Mouse (Mus musculus) megakaryocyte-erythroid progenitor cell, adult 5-6 weeks (primary cell): ENCODE data around the gene Cdyl. TPM values are rescaled to one million over a fixed set of nuclear protein-coding genes. Genes with fewer than 3 reads are reported as not detected.

Source experiments
- ATAC-seq: replicated peaks from 2 replicates; pipeline ENCODE4 v1.8.0; 2016; ENCODE audit warnings: mild to moderate bottlenecking, inconsistent platforms; ENCODE audit not compliant: severe bottlenecking, poor library complexity, low FRiP score, low TSS enrichment
- total RNA-seq, 2 experiments: library from RNA; stranded (forward) in 1 of 2; stranded (reverse) in 1 of 2; fragments of 200-1000, 215-1000 nt in 1 of 2; fragments of >200 nt in 1 of 2; fragmentation: Nextera tagmentation in 1 of 2; gene quantifications; 2 replicates each; pipeline ENCODE4 v1.2.3; 2014 to 2017

Gene Cdyl
- total RNA-seq (2014; fragmentation: Nextera tagmentation) (23.7 and 25.9 TPM in 2 replicates), total RNA-seq (2017) (19.4 and 20.3 TPM in 2 replicates)

DNA sequence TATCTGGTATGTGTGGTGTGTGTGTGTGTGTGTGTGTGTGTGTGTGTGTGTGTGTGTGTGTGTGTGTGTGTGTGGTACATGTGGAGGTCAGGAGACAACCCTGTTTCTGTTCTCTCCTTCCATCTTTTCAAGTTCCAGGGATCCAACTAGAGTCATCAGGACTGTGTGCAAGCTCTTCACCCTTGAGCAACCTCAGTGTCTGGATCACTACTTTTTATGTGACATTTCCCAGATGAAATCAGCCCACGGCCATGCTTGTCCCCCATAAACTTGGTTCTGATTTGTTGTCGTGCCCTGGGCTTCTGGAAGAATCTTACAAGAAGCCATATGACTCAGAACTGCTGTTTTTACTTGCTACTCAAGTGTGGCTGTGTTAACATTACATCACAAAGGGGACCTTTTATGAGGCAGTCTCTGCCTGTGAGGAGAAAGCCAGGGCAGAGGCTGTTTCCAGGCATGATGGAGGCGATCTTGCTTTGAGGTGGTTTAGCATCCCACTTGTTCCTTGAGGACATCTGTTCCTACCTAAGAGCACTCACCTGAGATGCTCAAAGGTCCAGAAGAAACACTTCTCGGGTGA is at the start of gene Cdyl:
Cdyl (plus strand) TSS at position 428 of the 580 bp plus-strand sequence.
- no peak for ATAC-seq

DNA sequence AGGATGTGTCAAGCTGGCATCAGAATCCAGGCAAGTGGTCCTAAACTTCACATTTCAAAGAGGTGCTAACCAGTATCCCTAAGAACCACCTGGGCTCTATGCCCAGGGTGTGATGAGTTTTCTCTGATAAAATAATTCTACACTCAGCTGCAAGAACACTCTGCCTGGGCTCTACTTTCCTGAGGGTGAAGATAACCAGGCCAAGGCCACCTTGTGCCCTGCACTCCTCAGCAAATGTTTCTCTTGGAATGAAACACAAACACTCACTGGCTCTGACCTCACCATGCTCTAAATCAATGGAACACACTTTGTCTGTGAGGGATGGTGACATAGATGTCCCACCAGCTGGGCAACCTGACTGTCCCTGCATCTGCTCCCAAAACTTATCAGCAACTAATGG is 48.9 kb upstream of the Cdyl start:
- peak; percentile 66 for ATAC-seq

DNA sequence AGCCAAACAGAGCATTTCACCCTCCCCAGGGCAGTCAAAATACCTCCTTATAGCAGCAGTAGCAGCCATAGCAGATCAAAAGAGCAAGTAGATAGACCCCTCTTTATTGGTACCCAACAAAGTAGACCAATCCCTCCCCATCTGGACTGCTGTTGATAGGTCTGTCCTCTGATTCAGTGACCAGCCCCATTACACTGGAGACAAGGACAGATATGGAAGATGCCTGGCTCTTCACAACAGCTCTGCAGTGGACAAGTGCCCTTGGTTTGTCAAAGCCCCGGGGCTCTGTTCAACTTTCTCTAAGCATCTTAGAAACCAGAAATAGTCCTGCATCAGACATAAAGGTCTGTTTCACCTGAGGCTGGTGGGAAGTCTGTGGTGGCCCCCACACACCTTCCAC is 47.1 kb upstream of the Cdyl start:
- no peak for ATAC-seq

DNA sequence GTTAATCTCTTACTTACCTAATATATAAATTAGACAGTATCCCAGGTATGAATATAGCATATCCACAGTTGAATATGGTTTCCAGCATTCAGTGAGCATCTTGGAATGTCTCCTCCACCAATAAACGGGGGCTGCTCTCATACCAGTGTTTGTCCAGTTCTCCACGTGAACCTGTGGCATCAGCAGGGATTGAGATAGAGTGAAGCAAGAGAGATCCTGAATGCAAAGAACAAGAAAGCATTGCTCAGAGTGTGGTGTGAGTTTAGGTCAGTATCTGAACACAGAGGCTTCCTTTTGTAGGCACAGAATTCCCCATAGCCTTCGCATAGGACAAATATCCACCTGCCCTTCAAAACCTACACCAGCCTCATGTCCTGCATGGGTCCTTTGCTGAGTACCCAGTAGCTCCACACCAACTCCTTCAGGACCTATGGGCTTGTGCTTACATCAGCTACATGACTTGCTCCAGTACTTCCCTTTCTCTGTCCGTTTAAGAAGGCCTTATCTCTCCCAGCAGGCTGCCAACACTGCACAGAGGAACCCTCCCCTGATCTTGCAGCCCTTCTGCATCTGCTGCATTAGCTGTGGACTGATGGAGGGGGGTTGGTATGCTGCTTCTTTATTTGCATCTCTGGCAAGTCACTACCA is 44.7 kb upstream of the Cdyl start:
- ATAC-seq: peak; percentile 95

DNA sequence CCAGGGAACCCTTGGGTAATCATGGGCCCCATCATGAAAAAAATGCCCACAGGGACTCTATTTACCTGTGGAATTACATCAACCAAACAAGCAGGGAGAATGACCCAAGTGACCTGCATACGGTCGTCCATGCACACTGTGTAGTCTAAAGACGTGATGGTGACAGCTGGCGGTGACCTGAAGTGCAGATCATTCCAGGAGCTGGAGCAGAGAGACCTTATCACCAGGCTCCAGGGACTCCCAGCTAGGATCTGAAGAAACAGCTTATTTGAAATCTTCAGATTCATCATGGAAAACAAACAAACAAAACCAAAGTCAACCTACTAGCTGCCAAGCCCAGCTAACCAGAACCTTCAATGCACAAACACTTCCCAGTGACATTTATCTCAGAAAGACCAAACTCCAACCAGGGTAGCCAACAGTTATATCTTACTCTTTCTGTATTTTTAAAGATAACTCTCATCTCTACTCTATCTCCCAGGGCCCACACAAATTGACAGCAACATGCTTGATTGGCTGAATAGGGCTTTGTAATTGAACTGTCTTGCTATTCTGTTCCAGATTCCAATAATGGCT is 43.0 kb upstream of the Cdyl start:
- ATAC-seq: no peak

DNA sequence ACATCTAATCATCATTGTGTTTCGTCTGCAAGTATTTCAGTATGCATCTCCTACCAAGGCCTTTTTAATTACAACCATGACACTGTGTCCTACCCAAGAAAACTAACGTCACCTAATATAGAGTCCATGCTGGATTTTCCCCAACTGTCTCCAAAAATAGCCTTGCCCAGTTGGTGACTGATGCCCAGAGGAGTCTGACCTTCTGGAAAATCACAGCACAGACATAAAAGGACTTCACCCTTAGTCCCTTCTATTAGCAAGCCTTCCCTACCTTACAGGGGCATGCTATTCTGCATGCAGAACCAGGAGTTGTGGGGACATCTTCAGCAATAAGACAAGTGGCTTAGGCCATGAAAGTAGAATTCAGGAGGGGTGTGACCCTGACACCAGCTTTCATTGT is 40.3 kb upstream of the Cdyl start:
- ATAC-seq: no peak

DNA sequence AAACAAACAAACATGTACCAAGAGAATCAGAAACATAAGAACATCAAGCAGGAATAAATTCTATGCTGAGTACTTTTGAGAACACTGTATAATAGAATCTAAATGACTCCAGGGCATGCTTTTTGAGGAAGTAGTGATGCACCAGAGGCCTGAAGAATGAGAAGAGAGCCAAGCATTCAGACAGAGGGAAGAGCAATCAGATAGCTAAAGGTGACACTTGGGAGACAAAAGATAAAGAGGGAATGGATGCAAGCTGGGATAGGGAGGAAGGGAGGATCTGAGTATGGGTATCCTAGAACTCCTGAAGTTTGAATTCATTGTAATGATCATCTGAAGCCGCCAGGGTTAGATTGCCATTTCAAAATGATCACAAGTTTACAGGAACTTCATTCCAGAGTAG is 38.9 kb upstream of the Cdyl start:
- no peak for ATAC-seq

DNA sequence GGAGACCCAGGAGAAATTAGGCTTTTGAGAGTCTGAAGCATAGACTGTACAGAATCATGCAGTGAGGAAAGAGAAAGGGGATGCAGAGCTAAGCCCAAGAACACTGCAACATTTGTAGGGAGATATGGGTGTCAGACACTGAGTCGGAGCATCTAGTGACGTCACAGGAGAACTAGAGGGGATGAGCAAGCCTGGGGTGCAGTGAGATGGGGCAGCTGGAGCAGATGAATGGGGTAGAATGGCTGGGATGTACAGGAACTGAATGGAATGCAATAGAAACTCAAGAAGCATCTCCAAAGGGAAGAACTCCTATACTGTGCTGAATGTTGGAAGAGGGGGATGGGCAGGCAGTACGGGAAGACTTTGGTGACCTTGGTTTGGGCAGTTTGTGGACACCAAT is 34.8 kb upstream of the Cdyl start:
- no peak for ATAC-seq

DNA sequence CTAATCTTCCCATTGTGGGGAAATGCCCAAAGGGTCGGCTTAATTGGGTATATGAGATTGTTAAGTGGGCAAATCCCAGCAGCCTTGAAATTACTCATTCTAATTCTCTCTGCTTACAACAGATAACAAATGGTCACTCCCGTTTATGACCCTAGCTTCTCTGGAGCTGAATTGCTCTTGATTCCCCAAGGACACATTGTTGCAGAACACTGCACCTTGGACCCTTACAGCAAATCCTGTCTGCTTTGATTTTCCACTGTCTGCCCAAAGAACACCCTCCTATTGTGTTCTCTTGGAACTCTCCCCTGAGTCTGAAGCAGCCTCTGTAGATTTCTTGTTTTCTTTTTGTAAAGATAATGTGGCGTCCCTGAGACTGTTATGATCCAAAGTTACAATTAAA is 34.1 kb upstream of the Cdyl start:
- no peak for ATAC-seq

DNA sequence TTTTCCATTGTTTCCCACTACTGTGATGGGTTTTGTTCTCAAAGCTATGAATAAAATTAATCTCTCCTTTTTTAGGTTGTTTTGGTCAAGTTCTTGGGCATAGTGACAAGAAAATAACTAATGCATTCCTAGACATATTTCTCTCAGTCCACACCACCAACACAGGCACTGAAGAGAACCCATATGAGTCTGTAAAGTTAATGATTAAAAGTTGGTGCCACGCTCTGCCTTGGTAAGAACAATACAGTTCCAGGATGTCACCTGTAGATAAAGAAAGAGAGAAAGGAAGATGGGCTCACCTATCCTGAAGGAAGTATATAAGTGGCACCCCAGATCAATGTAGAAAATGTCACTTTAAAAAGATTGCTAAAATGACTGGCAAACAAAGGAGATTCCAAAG is 32.3 kb upstream of the Cdyl start:
- ATAC-seq: no peak

DNA sequence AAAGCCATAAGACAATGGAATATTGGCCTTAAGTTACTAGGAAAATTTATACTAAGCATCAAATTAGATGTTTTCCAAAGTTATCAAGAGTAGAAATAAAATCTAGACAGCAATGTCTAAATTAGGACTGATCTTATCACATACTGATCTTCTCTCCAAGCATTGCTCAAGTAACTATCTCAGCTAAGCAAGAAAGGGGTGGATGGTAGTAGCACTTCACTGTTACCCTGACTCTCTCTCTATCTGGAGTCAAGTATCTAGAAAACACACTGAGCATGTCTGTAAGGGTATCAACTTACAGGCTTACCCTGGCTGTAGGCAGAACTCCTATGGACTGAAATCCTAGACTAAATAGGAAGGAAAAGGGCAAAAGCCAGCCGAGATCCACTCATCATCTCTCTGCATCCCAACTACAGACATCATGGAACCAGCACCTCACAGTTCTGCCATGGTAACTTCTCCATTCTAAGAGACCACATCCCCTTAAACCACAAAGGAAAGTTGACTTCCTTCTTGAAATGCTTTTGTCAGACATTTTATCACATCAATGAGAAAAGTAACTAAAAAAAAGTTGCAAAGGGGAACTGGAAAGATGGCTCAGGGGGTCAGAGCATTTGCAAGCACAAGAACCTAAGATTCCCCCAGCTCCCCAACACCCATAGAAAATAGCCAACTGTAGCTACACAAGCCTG is 12.4 kb upstream of the Cdyl start:
- no peak for ATAC-seq

DNA sequence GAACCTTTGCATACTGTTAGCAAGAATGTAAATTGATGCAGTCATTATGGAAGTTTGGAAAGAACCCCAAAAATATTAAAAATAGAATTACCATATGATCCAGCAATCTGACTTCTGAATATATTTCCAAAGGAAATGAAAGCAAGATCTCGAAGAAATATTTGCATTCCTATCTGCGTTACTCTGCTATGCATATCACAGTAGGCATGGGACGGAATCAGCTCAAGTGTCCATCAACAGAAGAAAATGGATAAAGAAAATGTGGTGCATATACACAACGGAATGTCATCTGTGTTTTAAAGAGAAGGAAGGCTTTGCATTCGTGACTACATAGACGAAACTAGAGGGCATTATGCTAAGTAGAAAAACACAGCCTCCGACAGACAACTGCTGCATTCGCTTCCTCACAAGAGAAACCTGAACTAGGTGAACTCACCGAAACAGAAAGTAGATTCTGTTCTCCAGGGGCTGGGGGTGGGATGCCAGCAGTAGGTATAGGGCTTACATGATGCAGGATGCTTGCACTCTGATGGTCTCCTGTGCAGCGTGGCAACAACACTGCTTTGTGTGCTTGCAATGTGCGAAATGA is 9.3 kb upstream of the Cdyl start:
- no peak for ATAC-seq

DNA sequence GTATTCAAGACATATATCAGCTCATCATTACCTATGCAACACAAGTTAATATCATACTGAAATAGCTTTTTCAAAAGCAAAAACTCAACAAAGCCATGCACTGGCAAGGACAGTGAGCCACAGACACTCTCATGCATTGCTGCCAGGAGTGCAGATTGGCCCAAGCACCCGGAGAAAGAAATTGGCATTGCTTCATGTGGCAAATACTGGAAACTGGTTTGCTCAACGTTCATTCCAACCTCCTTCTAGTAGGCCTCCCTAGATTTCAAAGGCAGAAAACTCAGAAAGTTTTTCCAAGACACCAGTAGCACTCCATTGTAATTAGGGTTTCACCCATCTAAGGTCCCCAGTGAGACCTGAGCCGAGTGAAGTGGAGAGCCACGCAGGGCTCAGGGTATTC is 6.8 kb upstream of the Cdyl start:
- no peak for ATAC-seq

DNA sequence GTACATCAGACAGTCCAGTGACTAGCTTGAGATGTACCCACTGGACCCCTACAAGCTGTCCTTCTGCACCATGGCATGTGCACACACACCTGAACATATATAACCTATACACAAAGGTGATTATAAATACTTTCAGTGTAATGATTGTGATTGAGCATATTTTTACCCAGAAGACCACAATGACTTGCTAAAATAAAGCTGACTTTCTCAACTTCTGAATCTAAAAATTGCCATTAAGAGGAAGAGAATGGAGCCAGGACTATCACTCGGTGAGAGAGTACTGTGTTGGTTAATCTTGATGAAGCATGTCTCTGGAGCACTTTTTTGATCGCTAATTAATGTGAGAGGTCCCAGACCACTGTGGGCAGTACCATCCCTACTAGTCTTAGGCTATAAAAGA is 2.8 kb upstream of the Cdyl start:
- no peak for ATAC-seq

DNA sequence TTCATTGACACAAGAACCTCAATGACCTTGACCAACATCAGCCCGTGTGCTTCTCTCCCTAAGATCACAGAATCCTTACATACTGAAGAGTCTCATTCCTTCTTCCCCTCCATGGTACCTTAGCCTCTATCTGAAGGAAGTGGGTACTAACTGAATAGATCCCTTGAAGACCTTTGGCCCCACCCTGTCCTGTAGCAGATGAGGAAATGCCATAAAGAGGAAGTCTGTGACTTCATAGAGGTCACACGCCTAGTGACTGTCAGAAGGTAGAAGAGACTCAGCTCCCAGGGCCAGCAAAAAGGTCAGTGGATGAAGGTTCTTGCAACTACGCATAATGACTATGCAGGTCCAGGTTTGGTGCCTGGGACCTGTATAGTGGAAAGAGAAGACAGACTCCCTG is 5.8 kb downstream of the Cdyl start:
- 0 out of 2 replicates have a peak, but pooled peaks have one; percentile 18 for ATAC-seq

DNA sequence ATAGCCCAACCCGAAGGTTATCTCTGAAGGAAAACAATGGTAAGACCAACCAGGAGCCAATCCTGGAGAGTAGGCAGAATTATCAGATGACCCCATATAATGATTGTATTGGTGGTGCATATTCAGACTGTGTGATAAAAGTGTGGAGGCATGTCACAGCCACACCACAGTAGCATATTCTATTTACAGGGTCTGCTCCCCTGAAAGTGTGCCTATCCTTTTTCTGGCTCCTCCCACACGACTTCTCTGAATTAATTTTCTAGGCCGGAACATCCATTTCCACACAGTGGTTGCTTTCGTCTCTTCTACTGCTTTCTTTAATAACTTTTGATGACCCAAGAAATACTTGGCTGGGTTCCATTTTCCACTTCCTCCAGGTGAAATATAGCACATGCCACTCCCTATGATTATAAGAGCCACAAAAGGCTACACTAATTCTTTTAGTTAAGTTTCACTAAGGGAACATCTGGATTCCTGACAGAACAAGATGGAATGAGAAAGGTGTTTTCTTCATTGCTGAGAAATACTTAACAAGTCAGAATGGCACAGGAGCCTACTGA is 10.4 kb downstream of the Cdyl start:
- no peak for ATAC-seq

DNA sequence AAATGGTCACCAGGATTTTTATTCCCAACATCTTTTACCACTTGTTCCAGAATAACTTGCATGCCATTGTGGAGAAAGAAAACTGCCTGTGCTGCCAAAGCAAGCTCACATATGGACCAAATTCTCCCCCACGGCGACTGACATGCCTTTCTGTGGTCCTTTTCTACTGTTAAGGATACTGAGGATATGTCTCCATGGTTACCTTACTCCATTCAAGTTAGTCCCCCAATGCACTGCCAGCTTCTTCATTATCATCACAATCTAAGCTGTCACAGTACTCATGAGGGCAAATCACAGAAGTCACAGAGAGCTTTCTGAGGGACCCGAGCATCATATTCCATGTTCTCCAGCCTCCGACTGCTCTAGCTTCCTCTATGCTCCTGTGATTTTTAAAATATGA is 11.2 kb downstream of the Cdyl start:
- no peak for ATAC-seq

DNA sequence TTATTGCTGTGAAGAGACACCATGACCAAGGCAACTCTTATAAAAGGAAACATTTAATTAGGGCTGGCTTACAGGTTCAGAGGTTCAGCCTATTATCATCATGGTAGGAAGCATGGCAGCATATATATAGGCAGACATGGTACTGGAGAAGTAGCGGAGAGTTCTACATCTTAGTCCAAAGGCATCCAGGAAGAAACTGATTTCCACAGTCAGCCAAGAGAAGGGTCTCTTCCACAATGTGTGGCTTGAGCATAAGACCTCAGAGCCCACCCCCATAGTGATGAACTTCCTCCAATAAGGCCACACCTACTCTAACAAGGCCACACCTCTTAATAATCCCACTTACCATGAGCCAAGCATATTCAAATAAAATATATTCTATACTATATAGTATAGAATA is 17.3 kb downstream of the Cdyl start:
- ATAC-seq: no peak

DNA sequence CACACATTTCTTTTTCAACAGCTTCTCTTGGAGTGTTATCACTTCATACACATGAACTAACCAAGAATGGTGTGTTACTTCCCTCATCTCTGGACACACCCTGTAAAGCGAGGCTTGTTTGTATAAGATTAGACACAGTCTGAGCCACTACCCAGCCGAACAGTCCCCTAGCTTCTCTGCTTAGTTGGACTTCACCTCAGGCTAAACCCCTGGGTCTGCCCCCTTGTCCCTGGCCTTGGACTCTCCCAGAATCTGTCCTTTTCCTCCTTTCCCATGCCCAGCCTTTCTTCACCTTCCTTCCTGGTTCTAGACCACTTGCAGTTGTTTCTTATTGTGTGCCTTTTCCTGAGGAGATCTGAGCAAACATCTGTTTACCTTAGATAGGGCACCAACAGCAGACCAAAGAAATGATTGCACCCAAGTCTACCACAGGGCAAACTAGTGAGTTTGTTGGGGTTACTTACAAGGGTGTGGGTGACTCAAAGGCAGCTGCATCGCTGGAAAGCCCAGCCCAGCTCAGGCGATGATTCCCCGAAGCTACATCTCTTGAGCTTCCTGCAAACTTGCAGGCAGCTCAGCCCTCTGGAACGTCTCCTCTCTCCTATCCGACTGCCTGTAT is 17.9 kb downstream of the Cdyl start:
- peak; percentile 99 for ATAC-seq

DNA sequence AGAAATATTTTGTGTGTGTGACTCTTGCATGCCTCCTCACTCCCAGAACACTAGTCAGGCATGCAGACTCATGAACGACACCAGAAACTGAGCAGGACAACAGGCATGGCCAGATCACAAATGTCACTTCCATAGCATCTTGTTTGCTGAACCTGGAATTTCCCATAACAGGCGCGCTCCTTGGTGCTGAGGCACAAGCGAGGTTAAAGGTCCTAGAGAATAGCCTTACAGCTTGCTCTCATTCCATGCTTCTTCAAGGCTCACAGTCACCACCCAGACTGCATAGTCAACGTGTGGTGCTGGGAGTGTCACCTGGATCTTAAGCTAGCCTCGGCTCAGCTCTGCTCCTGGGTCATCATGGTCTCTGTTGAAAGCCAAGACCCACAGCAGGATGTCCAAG is 19.1 kb downstream of the Cdyl start:
- ATAC-seq: no peak
